Mouse (Mus musculus) thymus, adult 2 months (tissue): ENCODE measurements around the gene Bak1. TPM values are rescaled to one million over a fixed set of nuclear protein-coding genes. Genes with fewer than 3 reads are reported as not detected.

Source experiments
- DNase-seq: peaks from one replicate; pipeline ENCODE4 v3.0.0; 2021
- H3K27ac ChIP-seq: fragments of 200-500 bp; 2 replicates; pipeline ENCODE4 v1.5.1; 2012; ENCODE audit warnings: low read length, control low read depth; ENCODE audit not compliant: control insufficient read depth, insufficient read depth
- H3K27me3 ChIP-seq: fragments of 200-500 bp; 2 replicates; pipeline ENCODE4 v1.6.1; 2012; ENCODE audit warnings: mild to moderate bottlenecking, low read length, moderate library complexity, mixed read lengths; ENCODE audit not compliant: control insufficient read depth, insufficient read depth
- H3K36me3 ChIP-seq: fragments of 200-500 bp; 2 replicates; pipeline ENCODE4 v1.6.1; 2012; ENCODE audit warnings: mild to moderate bottlenecking, low read length, moderate library complexity; ENCODE audit not compliant: control insufficient read depth, insufficient read depth
- H3K4me1 ChIP-seq: fragments of 200-500 bp; replicated peaks from 2 replicates; pipeline ENCODE4 v1.6.1; 2012; ENCODE audit warnings: low read length; ENCODE audit not compliant: control insufficient read depth, insufficient read depth
- H3K4me3 ChIP-seq: fragments of 200-500 bp; 2 replicates; pipeline ENCODE4 v1.5.1; 2012; ENCODE audit warnings: mild to moderate bottlenecking, low read length, control low read depth, moderate library complexity; ENCODE audit not compliant: control insufficient read depth, insufficient read depth
- CTCF ChIP-seq: fragments of 200-500 bp; IDR thresholded peaks from 2 replicates; pipeline ENCODE4 v1.5.1; 2012; ENCODE audit warnings: mild to moderate bottlenecking, control low read depth, low read length, moderate library complexity, borderline replicate concordance; ENCODE audit not compliant: control insufficient read depth, poor library complexity, insufficient read depth; ENCODE audit errors: extremely low read depth
- POLR2A ChIP-seq: fragments of 200-500 bp; IDR thresholded peaks from 2 replicates; pipeline ENCODE4 v1.6.1; 2012; ENCODE audit warnings: mild to moderate bottlenecking, low read length, control low read depth, moderate library complexity; ENCODE audit not compliant: control insufficient read depth, poor library complexity, insufficient read depth; ENCODE audit errors: extremely low read depth
- WGBS: fragments of 180-500 bp; shearing (Covaris S2); methylation state at CpG from one replicate; pipeline ENCODE4 v1.1.7; 2018; 5-methylcytosine and 5-hydroxymethylcytosine counted together
- polyA plus RNA-seq: library from polyadenylated mRNA; depleted of rRNA; stranded (reverse); fragments of >200 nt; gene quantifications from 2 replicates; pipeline ENCODE4 v1.2.3, GENCODE M21; 2012

The Bak1 gene
- polyA plus RNA-seq, 1 experiment, result 118 TPM

DNA sequence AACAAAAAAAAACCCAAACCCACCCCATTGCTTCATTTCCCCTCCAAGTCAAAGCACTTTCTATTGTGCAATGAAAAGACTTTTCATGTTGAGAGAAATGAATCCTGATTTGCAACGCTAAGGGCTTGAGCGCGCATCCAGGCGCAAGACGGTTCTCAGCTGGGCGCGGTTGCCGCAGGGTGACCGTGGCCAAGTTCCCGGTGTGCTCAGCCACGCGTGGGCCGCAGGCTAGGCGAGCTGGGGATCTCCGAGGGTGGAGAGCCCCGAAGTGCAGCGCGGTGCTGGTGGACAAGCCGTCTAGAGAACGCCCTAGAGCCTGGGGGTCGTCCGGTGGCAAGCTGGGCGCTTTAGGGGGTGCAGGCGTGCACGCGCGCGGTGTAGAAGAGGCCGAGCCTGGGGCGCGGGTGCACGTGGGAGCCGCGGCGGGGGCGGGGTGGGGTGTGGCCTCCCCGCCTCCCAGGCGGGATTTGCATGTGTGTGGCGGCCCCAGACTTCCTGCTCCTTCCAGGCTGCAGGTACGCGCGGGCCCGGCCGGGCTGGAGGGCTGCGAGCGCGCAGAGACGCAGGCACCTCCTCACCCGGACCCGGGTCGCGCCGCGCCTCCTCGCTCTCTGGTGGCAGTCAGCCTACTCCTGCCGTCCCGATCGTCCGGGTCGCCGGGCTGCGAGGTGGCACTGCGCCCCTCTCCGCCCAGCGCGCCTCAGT, 28.2 kb upstream of the Bak1 start, which contains the start of gene Itpr3:
TSS of gene Itpr3 (plus strand) at position 493 of the 705 bp plus-strand sequence.
- TF ChIP-seq POLR2A, result peak; percentile 95
- TF ChIP-seq CTCF, result peak; percentile 22; the same call in 1 of the 2 replicates
- DNase-seq, result peak; percentile 91
- WGBS, result under 1% methylated on average over 61 of the region's 66 CpGs
- peak within 1 kb of the TSS; percentile 97 for H3K4me3 ChIP-seq
- peak within 1 kb of the TSS; percentile 77 for H3K27ac ChIP-seq
- no peaks in the 10 kb centered on the region for H3K27me3 ChIP-seq
- no peaks in the 10 kb centered on the region for H3K36me3 ChIP-seq
- peaks cover 33% of the 10 kb centered on the region for H3K4me1 ChIP-seq

DNA sequence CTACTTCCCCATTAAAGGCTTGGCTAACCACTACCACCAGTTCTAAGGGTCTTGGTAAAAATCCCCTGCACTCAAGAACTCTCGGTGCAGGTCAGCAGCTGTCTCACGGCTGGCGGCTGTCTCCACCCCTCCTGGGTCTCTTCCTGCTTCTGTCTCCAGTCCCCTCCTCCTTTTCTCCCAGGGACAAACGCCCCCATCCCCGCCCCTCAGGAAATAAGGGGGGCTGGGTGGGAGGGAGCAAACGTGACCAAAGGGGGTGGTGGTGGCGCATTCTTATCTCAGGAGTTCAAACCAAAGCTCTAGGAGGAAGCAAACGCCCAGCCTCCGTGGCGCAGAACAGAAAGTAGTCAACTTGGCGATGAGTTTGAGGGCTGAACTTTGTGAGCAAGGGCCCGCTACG, 27.4 kb upstream of the Bak1 start:
- no peaks in the 10 kb centered on the region for H3K36me3 ChIP-seq
- H3K27ac ChIP-seq, result peak overlapping the region; percentile 77
- under 1% methylated on average over 13 of the region's 13 CpGs for WGBS
- no peaks in the 10 kb centered on the region for H3K27me3 ChIP-seq
- peak; percentile 81 for DNase-seq
- H3K4me3 ChIP-seq, result peak overlapping the region; percentile 97
- H3K4me1 ChIP-seq, result peaks cover 39% of the 10 kb centered on the region
- peak; percentile 37; the same call in 1 of the 2 replicates for TF ChIP-seq POLR2A
- TF ChIP-seq CTCF, result no peak

DNA sequence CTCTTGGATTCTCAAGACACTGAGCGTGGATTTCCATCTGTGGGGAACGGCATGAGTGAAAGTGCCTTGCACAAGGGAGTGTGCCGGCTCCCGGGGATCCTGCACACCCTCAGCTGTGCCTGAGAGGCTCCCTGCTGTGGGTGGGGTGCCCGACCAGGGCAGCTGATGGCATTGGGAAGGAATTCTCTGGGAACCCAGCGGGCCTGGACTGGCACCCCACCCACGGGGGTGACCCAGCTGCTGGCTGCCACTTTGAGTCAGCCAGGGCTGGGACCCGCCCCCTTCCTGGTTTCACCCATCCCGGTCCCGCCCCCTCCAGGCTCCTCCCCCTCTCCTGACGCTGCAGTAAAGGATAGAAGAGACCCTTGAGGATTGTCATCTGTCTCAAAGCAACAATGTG, 22.7 kb upstream of the Bak1 start:
- no peak overlapping the region for H3K27ac ChIP-seq
- peaks cover 13% of the 10 kb centered on the region for H3K4me1 ChIP-seq
- H3K4me3 ChIP-seq, result peak overlapping the region; percentile 30; the same call in 1 of the 2 replicates
- H3K36me3 ChIP-seq, result no peaks in the 10 kb centered on the region
- TF ChIP-seq POLR2A (no peak), CTCF (no peak)
- peak; percentile 75 for DNase-seq
- WGBS, result 19% methylated on average over 11 of the region's 11 CpGs
- no peaks in the 10 kb centered on the region for H3K27me3 ChIP-seq

DNA sequence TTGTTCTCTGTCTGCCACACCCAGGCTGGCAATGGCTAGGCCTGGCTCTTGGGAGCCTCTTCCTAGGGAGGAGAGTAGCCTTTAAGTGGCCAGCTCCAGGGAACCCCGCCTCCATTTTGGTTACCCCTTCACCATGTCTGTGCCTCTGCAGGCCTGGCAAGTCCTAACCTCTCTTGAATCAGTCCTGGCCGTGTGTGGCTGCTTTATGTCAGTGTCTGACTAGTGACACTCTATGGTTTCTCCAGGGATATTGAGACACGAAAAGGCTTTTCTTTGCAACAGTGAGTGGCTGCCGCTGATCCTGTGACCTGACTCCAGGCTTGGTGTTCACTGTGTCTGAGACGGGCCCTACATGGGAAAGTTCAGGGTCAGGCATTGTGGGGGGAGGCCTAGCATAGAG, 22.0 kb upstream of the Bak1 start:
- Histone ChIP-seq H3K4me3 (no peak overlapping the region), H3K4me1 (peaks cover 13% of the 10 kb centered on the region), H3K27me3 (no peaks in the 10 kb centered on the region), H3K27ac (no peak overlapping the region), H3K36me3 (no peaks in the 10 kb centered on the region)
- WGBS, result 90% methylated on average over 5 of the region's 5 CpGs
- TF ChIP-seq POLR2A, result no peak
- no peak for TF ChIP-seq CTCF
- DNase-seq, result no peak

DNA sequence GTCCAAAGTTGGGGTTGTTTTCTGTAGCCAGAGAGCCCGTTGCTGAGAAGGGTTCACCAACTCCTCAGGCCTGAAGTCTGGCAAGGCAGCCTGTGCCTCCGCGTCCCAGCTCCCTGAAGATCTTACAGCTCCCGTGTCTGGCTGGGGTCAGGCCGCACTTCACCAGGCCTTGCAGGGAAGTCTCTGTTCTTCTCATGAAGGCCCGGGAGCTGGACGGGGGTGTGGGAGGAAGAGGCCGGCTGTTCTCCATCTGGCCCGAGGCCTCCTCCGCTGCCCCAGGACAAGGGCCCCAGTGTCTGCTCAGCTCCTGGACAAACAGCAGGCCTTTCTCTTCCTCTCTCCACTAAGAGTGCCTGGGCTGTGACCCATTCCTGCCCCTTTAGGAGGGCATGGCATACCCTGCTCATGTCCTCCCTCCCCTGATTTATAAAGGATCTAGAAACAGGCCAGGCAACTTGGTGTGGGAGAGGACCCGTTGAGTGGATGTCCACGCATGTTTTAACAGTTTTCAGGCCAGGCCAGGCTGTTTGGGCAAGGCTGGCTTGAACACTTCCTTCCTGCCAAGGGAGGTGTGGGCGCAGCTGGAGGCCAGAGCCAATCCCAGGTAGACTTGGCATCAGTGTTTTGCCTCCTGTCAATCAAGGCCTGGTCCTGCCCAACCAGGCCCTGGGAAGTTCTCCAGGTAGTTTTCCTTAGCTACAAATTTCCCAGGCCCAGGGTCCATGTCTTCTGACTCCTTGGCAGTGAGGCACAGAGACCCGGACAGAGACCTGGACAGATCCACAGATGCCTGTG, 19.8 kb upstream of the Bak1 start:
- Histone ChIP-seq H3K36me3 (no peaks in the 10 kb centered on the region), H3K4me1 (peaks cover 19% of the 10 kb centered on the region), H3K4me3 (no peak overlapping the region), H3K27me3 (no peaks in the 10 kb centered on the region), H3K27ac (no peak overlapping the region)
- 87% methylated on average over 14 of the region's 14 CpGs for WGBS
- DNase-seq, result no peak
- TF ChIP-seq CTCF (no peak), POLR2A (no peak)

DNA sequence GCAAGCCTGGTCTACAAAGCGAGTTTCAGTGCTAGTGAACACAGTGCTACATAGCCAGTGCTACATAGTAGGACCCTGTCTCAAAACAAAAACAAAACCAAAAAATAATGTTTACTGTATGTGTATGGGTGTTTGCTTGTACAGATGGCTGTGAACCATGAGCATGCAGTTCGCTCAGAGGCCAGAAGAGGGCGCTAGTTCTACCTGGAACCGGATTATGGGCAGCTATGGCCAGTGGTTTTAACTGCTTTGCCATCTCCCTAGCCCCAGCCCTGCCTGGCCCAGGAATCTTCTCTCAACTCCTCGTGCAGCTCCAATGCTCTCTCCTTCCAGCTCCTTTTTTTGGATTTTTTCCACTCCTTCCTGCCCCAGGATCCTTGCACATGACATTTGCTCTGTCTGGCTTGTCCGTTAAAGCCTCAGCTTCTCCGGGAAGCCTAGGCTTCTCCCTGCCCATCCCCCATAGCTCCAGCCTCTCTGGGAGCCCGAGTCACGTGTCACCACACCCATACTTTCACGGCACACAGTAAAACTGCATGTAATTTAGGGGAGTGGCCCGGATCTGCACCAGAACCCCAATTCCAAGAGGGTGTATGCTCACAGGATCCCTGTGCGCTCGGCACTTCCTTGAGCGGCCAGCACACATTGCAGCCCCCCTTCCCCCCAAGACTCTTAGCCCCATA, 19.1 kb upstream of the Bak1 start:
- Histone ChIP-seq H3K27ac (no peak overlapping the region), H3K36me3 (no peaks in the 10 kb centered on the region), H3K4me3 (no peak overlapping the region), H3K4me1 (peaks cover 27% of the 10 kb centered on the region), H3K27me3 (no peaks in the 10 kb centered on the region)
- 95% methylated on average over 14 of the region's 14 CpGs for WGBS
- DNase-seq, result no peak
- TF ChIP-seq CTCF, result 0 out of 2 replicates have a peak, but pooled peaks have one; percentile 42
- no peak for TF ChIP-seq POLR2A
